Mouse (Mus musculus) embryonic facial prominence, embryonic 13.5 days (tissue): ENCODE measurements around the gene Ak8. TPM values are rescaled to one million over a fixed set of nuclear protein-coding genes. Genes with fewer than 3 reads are reported as not detected.

ENCODE experiments used
- ATAC-seq: fragments of 200-750 bp; cut with Nextera tagmentation; 2 replicates; pipeline ENCODE4 v1.8.0; 2017; ENCODE audit warnings: low read depth; ENCODE audit not compliant: insufficient number of reproducible peaks, insufficient read depth, low FRiP score, low TSS enrichment
- H3K27ac ChIP-seq: fragments of 300-500 bp; sonication (generic); 2 replicates; pipeline ENCODE4 v1.5.1; 2015; ENCODE audit warnings: moderate library complexity, mild to moderate bottlenecking, inconsistent platforms
- H3K27me3 ChIP-seq: fragments of 300-500 bp; sonication (generic); 2 replicates; pipeline ENCODE4 v1.6.1; 2015; ENCODE audit warnings: mild to moderate bottlenecking, inconsistent platforms
- H3K36me3 ChIP-seq: fragments of 300-500 bp; sonication (generic); 2 replicates; pipeline ENCODE4 v1.6.1; 2015; ENCODE audit warnings: mild to moderate bottlenecking, inconsistent platforms
- H3K4me1 ChIP-seq: fragments of 300-500 bp; sonication (generic); 2 replicates; pipeline ENCODE4 v1.6.1; 2015; ENCODE audit warnings: inconsistent platforms
- H3K4me2 ChIP-seq: fragments of 300-500 bp; sonication (generic); 2 replicates; pipeline ENCODE4 v1.6.1; 2015; ENCODE audit warnings: moderate library complexity, mild to moderate bottlenecking, inconsistent platforms
- H3K4me3 ChIP-seq: fragments of 300-500 bp; sonication (generic); 2 replicates; pipeline ENCODE4 v1.5.1; 2015; ENCODE audit warnings: mild to moderate bottlenecking, inconsistent platforms
- H3K9ac ChIP-seq: fragments of 300-500 bp; sonication (generic); 2 replicates; pipeline ENCODE4 v1.6.1; 2015; ENCODE audit warnings: mild to moderate bottlenecking, inconsistent platforms
- H3K9me3 ChIP-seq: fragments of 300-500 bp; sonication (generic); 2 replicates; pipeline ENCODE4 v1.6.1; 2016; ENCODE audit warnings: inconsistent platforms
- WGBS: fragments of 180-500 bp; shearing (Covaris S2); methylation state at CpG from one replicate; pipeline ENCODE4 v1.1.7; 2015; ENCODE audit warnings: mixed read lengths; 5-methylcytosine and 5-hydroxymethylcytosine counted together
- polyA plus RNA-seq: library from polyadenylated mRNA; unstranded; fragments of >200 nt; fragmentation: Nextera tagmentation; extraction: Ambion mirVana; gene quantifications from 2 replicates; pipeline ENCODE4 v1.2.1, GENCODE M21; 2015

Ak8 gene
- polyA plus RNA-seq, 1 experiment from 2014 or later, result 0.90 TPM

GRCm38 (mm10) chr2:28740159-28740558 is 40.2 kb downstream of the Ak8 start:
- Histone ChIP-seq H3K4me2 (no peak overlapping the region), H3K27me3 (peaks cover 7% of the 10 kb centered on the region; the same call in 1 of the 2 replicates), H3K4me3 (no peak overlapping the region), H3K36me3 (no peaks in the 10 kb centered on the region), H3K4me1 (peaks cover 10% of the 10 kb centered on the region), H3K9me3 (no peaks in the 10 kb centered on the region), H3K27ac (no peak overlapping the region), H3K9ac (no peak overlapping the region)
- WGBS, result 80% methylated on average over 5 of the region's 5 CpGs
- ATAC-seq, result no peak

GRCm38 (mm10) chr2:28742701-28743100 is 42.7 kb downstream of the Ak8 start:
- Histone ChIP-seq H3K27me3 (peaks cover 7% of the 10 kb centered on the region; the same call in 1 of the 2 replicates), H3K4me3 (no peak overlapping the region), H3K27ac (no peak overlapping the region), H3K4me1 (0 out of 2 replicates have a peak, but pooled peaks cover 9% of the 10 kb centered on the region), H3K9me3 (no peaks in the 10 kb centered on the region), H3K4me2 (no peak overlapping the region), H3K9ac (no peak overlapping the region), H3K36me3 (no peaks in the 10 kb centered on the region)
- 74% methylated on average over 8 of the region's 8 CpGs for WGBS
- no peak for ATAC-seq

- H3K27me3 ChIP-seq, result peaks cover 35% of the 10 kb centered on the region
- H3K4me1 ChIP-seq, result peaks cover 23% of the 10 kb centered on the region
- H3K9ac ChIP-seq, result no peak overlapping the region
- H3K27ac ChIP-seq, result no peak overlapping the region
- no peaks in the 10 kb centered on the region for H3K9me3 ChIP-seq
- 0 out of 2 replicates have a peak, but pooled peaks have one; percentile 53 for ATAC-seq
- no peaks in the 10 kb centered on the region for H3K36me3 ChIP-seq
- 67% methylated on average over 15 of the region's 15 CpGs for WGBS
- no peak overlapping the region for H3K4me2 ChIP-seq
- no peak overlapping the region for H3K4me3 ChIP-seq
Measured at GRCm38 (mm10) chr2:28746682-28747332, 46.8 kb downstream of the Ak8 start.

GRCm38 (mm10) chr2:28747705-28748104 is 47.7 kb downstream of the Ak8 start:
- H3K4me2 ChIP-seq, result no peak overlapping the region

GRCm38 (mm10) chr2:28751186-28751585 is 51.2 kb downstream of the Ak8 start:
- Histone ChIP-seq H3K9me3 (no peaks in the 10 kb centered on the region), H3K4me1 (peaks cover 47% of the 10 kb centered on the region), H3K36me3 (no peaks in the 10 kb centered on the region), H3K4me3 (peak overlapping the region; percentile 42), H3K27ac (no peak overlapping the region), H3K4me2 (peak overlapping the region; percentile 67), H3K9ac (peak overlapping the region; percentile 66), H3K27me3 (peaks cover 57% of the 10 kb centered on the region)
- no peak for ATAC-seq
- WGBS, result under 1% methylated on average over 17 of the region's 17 CpGs

More at GRCm38 (mm10) chr2:28747705-28748104, 47.7 kb downstream of the Ak8 start:
- H3K27ac ChIP-seq, result no peak overlapping the region
- H3K9me3 ChIP-seq, result no peaks in the 10 kb centered on the region
- peaks cover 32% of the 10 kb centered on the region for H3K4me1 ChIP-seq
- WGBS, result 91% methylated on average over 2 of the region's 2 CpGs
- no peak for ATAC-seq
- H3K4me3 ChIP-seq, result no peak overlapping the region
- no peaks in the 10 kb centered on the region for H3K36me3 ChIP-seq
- H3K9ac ChIP-seq, result no peak overlapping the region
- peaks cover 37% of the 10 kb centered on the region for H3K27me3 ChIP-seq

- Histone ChIP-seq H3K4me2 (peak overlapping the region; percentile 67), H3K9me3 (no peaks in the 10 kb centered on the region), H3K27ac (peak overlapping the region; percentile 68), H3K4me3 (peak overlapping the region; percentile 42), H3K9ac (peak overlapping the region; percentile 66), H3K36me3 (no peaks in the 10 kb centered on the region), H3K4me1 (peaks cover 52% of the 10 kb centered on the region), H3K27me3 (peaks cover 57% of the 10 kb centered on the region)
- 7% methylated on average over 17 of the region's 17 CpGs for WGBS
- ATAC-seq, result no peak
Measured at GRCm38 (mm10) chr2:28751658-28752057, 51.7 kb downstream of the Ak8 start.

- Histone ChIP-seq H3K27me3 (peaks cover 61% of the 10 kb centered on the region), H3K9ac (peak overlapping the region; percentile 66), H3K4me3 (no peak overlapping the region), H3K36me3 (no peaks in the 10 kb centered on the region), H3K27ac (peak overlapping the region; percentile 68), H3K9me3 (no peaks in the 10 kb centered on the region), H3K4me1 (peaks cover 45% of the 10 kb centered on the region), H3K4me2 (peak overlapping the region; percentile 67)
- ATAC-seq, result no peak
- WGBS, result 21% methylated on average over 8 of the region's 8 CpGs
Measured at GRCm38 (mm10) chr2:28752388-28752787, 52.4 kb downstream of the Ak8 start.

- ATAC-seq, result no peak
- 0 out of 2 replicates have a peak overlapping the region, but pooled peaks have one; percentile 20 for H3K4me2 ChIP-seq
- no peak overlapping the region for H3K27ac ChIP-seq
- H3K9ac ChIP-seq, result no peak overlapping the region
- H3K4me1 ChIP-seq, result peaks cover 39% of the 10 kb centered on the region
- 3% methylated on average over 7 of the region's 7 CpGs for WGBS
- H3K9me3 ChIP-seq, result no peaks in the 10 kb centered on the region
- no peak overlapping the region for H3K4me3 ChIP-seq
- H3K36me3 ChIP-seq, result no peaks in the 10 kb centered on the region
- H3K27me3 ChIP-seq, result peaks cover 48% of the 10 kb centered on the region
Measured at GRCm38 (mm10) chr2:28755451-28755850, 55.5 kb downstream of the Ak8 start.

- Histone ChIP-seq H3K4me2 (no peak overlapping the region), H3K27ac (no peak overlapping the region), H3K27me3 (peaks cover 41% of the 10 kb centered on the region), H3K4me1 (peaks cover 31% of the 10 kb centered on the region), H3K9me3 (no peaks in the 10 kb centered on the region), H3K36me3 (no peaks in the 10 kb centered on the region), H3K4me3 (no peak overlapping the region), H3K9ac (no peak overlapping the region)
- no peak for ATAC-seq
- 39% methylated on average over 4 of the region's 4 CpGs for WGBS
Measured at GRCm38 (mm10) chr2:28756201-28756600, 56.2 kb downstream of the Ak8 start.

GRCm38 (mm10) chr2:28759441-28759840 is 59.5 kb downstream of the Ak8 start:
- Histone ChIP-seq H3K9me3 (no peaks in the 10 kb centered on the region), H3K36me3 (no peaks in the 10 kb centered on the region), H3K27ac (no peak overlapping the region), H3K4me1 (peaks cover 14% of the 10 kb centered on the region), H3K9ac (no peak overlapping the region), H3K4me3 (no peak overlapping the region), H3K27me3 (peaks cover 16% of the 10 kb centered on the region), H3K4me2 (no peak overlapping the region)
- WGBS, result 39% methylated on average over 4 of the region's 4 CpGs
- ATAC-seq, result no peak

- no peak for ATAC-seq
- no peaks in the 10 kb centered on the region for H3K9me3 ChIP-seq
Measured at GRCm38 (mm10) chr2:28766590-28766989, 66.6 kb downstream of the Ak8 start.

GRCm38 (mm10) chr2:28767041-28767440 is 67.1 kb downstream of the Ak8 start:
- no peak for ATAC-seq
- Histone ChIP-seq H3K27ac (no peak overlapping the region), H3K9ac (no peak overlapping the region), H3K4me2 (no peak overlapping the region), H3K4me3 (no peak overlapping the region), H3K36me3 (no peaks in the 10 kb centered on the region), H3K4me1 (peaks cover 1% of the 10 kb centered on the region; the same call in 1 of the 2 replicates), H3K9me3 (no peaks in the 10 kb centered on the region), H3K27me3 (peaks cover 4% of the 10 kb centered on the region)
- WGBS, result 91% methylated on average over 2 of the region's 2 CpGs

More at GRCm38 (mm10) chr2:28766590-28766989, 66.6 kb downstream of the Ak8 start:
- 79% methylated on average over 4 of the region's 4 CpGs for WGBS
- H3K9ac ChIP-seq, result no peak overlapping the region
- H3K36me3 ChIP-seq, result no peaks in the 10 kb centered on the region
- no peak overlapping the region for H3K27ac ChIP-seq
- no peak overlapping the region for H3K4me2 ChIP-seq
- H3K4me1 ChIP-seq, result peaks cover 3% of the 10 kb centered on the region; the same call in 1 of the 2 replicates
- no peak overlapping the region for H3K4me3 ChIP-seq
- peaks cover 3% of the 10 kb centered on the region for H3K27me3 ChIP-seq
